Mouse (Mus musculus): Measurements from ENCODE around the gene Gm19426.
"Not testable (repeated sequence)": the region's sequence is repeated elsewhere in the genome, so short reads cannot be mapped to it uniquely, and the experiment has no call there.

The Gm19426 gene

GRCm38 (mm10) chr2:84750115-84750514, 6.7 kb upstream of the Gm19426 start:
- no peak for DNase-seq (ENCODE audit: low spot score)

GRCm38 (mm10) chr2:84744126-84744525, 671 bp upstream of the Gm19426 start:
- DNase-seq (ENCODE audit: low spot score), result no peak

DNA sequence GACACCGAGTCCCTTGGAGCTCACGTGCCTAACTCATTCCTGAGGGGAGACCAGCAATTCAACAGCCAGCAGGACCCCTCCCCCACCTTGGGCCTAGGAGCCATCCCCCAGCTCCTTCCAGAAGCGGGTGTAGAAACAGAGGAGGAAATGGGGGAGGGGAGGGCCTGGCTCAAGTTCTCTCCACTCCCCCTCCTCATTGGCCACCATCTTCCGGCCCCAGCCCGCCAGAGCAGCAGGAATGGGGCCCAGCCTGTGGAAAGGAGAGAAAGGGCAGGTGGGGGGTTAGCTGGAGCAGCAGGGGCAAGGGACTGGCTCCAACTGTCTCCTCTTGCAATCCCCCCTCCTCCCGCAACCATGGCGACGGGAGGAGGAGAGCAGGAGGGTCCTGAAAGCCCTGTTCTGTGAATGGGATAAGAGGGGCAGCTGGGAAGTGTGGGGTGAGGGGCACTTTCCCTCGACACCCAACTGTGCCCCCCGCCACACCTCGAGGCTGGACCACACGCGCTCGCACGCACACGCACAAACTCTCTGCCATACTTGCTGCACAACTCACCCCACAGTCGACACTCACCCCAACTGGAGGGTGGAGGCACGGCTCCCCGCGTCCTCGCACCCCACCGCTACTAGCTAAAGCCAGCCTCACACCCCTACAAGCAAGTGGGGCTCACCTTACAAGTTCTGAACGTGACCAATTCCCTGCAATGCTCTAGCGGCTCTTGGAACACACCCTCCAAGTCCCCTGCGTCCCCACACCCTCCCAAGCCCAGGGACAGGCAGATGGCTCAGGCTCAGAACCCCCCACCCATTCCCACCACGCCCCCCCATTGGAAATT, 788 bp downstream of the Gm19426 start:
- peak; percentile 33 for DNase-seq (ENCODE audit: low spot score)

DNA sequence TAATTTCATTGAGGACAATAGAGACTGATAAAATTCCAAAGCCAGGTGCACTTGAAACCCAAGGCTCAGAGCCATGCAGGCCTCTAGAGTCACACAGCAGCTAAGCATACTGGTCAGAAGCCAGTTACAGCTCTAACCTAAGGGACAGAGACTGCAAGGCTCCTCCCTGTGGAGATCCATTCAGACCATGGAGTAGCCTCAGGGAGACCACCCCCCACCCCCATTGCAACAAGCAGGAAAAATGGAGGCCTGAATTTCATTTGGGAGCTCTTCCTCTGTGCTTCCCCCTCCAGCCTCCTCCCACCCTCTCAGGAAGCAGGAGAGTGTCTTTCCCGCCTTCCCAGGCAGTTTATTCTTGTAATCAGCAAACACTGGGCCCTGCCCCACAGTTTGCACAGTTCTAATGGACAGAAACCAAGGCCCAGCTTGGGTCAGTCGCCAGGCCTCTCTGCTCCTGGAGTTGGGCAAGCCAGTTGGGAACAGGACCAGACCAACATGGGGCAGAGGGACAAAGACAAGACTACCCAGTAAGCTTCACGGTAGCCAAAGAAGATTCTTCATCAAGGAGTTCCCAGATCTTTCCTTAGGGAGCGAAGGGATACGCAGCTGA, 1.5 kb downstream of the Gm19426 start:
- peak; percentile 20 for DNase-seq (ENCODE audit: low spot score)

GRCm38 (mm10) chr2:84740608-84741333, 2.7 kb downstream of the Gm19426 start:
- no peak for DNase-seq (ENCODE audit: low spot score)

- DNase-seq (ENCODE audit: low spot score), result no peak
Measured at GRCm38 (mm10) chr2:84738271-84738911, 5.1 kb downstream of the Gm19426 start.

GRCm38 (mm10) chr2:84737451-84737925, 6.0 kb downstream of the Gm19426 start:
- DNase-seq (ENCODE audit: low spot score), result no peak

- no peak for DNase-seq (ENCODE audit: low spot score)
Measured at GRCm38 (mm10) chr2:84736312-84737161, 6.9 kb downstream of the Gm19426 start.

GRCm38 (mm10) chr2:84735346-84735920, 8.0 kb downstream of the Gm19426 start:
- no peak for DNase-seq (ENCODE audit: low spot score)

- no peak for DNase-seq (ENCODE audit: low spot score)
Measured at GRCm38 (mm10) chr2:84734919-84735318, 8.5 kb downstream of the Gm19426 start.

- no peak for DNase-seq (ENCODE audit: low spot score)
Measured at GRCm38 (mm10) chr2:84734351-84734864, 9.0 kb downstream of the Gm19426 start.

DNA sequence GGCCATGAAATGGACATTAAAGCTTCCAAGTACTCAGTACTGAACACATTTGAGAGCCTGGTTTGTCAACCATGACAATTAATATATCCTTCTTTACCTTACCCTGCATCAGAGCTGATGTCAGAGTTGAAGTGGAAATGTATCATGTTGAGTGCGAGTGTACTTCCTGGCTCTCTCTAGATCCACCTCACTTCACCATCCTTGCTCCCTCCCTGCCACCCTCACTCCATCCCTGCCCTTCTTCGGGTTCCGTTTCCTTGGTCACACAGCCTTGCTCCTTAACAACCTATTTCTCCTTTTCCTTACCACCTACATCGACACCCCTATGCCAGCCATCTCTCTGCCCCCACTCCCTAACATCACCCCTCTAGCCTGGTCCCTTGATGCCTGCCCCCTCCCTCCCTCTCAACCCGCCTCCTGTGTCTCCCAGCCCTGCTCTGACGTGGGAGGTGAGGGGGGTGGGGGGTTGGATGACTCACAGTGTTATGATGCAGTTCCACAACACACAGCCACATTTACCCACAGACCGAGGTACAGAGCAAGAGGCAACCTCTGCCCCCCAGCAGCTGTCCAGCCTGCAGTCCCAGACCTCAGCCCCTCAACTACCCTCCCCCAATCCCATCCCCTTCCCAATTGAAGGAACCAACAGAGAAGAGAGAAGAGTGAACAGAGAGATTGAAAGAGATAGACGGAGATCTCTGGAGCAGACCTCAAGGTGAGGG, 9.7 kb downstream of the Gm19426 start, which contains the start of gene Ypel4:
Gene Ypel4, plus strand, starts transcription at position 480 of the 722 bp plus-strand sequence.
- no peak for DNase-seq (ENCODE audit: low spot score)

DNA sequence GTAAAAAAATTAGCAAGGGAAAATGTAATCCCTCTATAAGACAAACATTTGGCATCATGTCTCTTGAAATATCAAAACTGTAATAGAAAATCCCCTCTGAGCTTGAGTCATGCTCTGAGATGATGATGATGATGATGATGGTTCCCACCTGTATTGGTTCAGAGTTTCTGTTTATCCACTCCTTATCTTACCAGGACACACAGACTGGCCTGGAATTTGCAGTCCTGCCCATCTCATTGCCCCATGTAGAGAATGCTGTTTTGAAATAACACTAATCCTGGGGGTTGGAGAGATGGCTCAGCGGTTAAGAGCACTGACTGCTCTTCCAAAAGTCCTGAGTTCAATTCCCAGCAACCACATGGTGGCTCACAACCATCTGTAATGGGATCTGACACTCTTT, 11.1 kb downstream of the Gm19426 start:
- DNase-seq (ENCODE audit: low spot score), result no peak

DNA sequence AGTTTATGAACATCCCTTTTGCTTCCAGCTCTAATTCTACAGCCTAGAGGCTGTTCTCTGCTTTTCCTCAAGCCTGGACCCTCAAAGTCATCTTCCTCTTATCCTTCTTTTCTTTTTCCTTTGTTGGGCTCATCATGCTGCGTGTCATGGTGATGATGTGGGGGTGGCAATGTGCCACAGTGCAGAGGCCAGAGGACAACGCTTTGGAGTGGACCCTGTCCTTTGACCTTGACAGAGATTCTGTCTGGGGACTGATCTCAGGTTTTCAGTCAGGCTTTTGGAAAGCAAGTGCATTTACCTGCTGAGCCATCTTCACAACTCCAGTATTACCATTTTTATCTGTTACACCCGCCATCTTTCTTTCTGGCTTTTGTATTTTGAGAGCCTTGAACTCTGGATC, 12.2 kb downstream of the Gm19426 start:
- DNase-seq (ENCODE audit: low spot score), result no peak

DNA sequence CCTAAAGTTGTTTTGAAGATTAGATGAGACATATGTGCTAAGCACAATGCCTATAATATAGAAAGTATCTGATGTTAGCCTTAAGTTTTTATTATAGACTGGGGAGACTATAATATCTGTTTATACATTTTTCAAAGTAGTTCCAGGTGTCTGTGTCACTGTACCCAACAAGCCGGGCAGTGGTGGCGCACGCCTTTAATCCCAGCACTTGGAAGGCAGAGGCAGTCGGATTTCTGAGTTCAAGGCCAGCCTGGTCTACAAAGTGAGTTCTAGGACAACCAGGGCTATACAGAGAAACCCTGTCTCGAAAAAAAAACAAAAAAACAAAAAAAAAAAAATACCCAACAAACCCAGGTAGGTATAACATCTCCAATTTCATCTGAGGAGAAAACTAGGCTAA, 15.3 kb downstream of the Gm19426 start:
- not testable (repeated sequence) for DNase-seq (ENCODE audit: low spot score)

DNA sequence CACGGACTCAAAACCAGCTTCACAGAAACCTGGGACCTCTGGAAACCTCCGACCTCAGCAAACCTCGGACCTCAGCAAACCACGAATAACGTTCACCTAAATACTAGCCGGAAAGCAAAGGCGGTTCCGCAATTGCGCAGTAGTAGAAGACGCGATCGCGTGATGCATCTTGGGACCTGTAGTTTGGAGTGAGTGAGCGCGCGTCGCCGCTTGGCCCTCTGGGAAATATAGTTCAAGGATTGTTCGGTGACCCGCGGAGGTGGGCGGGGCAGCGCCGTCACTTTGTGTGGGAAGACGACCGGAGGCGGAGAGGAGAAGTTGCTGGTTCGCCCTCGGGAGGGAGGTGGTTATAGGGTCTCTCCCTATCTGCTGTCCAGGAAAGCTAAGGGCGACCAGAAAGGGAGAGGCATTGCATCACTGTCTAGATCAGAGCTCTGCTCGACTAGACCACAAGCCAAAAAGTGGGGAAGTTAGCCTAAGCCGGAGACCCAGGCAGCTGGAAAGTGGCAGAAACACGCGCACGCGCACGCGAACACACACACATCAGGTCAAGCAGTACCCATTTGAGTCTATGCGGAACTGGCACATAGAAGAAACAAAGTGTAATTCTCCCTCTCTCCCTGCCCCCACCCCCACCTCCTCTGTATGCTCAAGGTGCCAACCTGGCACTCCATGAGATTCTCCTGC, 16.1 kb downstream of the Gm19426 start, which contains the start of gene Clp1:
Gene Clp1, minus strand, starts transcription at position 179 of the 687 bp plus-strand sequence.
- DNase-seq (ENCODE audit: low spot score), result peak; percentile 93

DNA sequence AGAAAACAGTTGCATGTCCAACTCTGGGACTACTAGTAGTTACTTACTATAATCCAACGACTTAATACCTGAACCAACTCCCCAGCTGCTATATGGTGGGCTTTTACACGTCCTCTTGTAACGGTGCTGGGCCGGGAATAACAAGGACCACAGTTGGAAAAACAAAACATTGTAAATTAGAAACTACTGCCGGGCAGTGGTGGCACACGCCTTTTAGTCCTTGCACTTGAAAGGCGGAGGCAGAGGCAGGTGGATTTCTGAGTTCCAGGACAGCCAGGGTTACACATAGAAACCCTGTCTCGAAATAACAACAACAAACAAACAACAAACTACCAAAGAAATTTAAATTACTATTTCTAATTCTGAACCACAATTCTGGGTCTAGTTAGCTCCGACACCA, 16.7 kb downstream of the Gm19426 start:
- DNase-seq (ENCODE audit: low spot score), result no peak

DNA sequence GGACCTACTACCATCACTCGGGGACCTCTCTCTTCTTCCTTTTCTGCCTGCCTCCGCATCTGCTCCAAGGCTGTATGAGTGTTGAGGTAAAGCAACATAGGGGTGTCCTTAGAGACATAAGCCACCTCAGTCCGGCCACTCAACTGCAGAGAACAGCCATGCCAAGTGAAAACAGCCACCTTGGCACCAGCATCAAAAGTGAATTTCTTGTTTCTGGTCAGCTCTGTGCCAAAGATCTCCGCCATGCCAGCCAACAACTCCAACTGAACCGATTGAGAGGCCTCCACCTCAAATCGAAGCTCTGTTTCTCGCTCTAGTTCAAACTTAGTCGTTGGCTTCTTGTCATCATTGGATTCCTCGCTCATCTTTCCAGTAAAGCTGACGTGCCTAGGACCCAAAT, 17.7 kb downstream of the Gm19426 start:
- no peak for DNase-seq (ENCODE audit: low spot score)

GRCm38 (mm10) chr2:84723856-84724255, 19.6 kb downstream of the Gm19426 start:
- no peak for DNase-seq (ENCODE audit: low spot score)

All from ovary, postnatal 36 days (tissue).